Mouse (Mus musculus): ENCODE measurements around the gene Os9. TPM values are rescaled to one million over a fixed set of nuclear protein-coding genes. Genes with fewer than 3 reads are reported as not detected.

The Os9 gene
- polyA plus RNA-seq, 1 experiment from 2014 or later: 126 TPM

GRCm38 (mm10) chr10:127108262-127108583 lies 12.7 kb downstream of the Os9 start:
- Histone ChIP-seq H3K27me3 (replicated peaks; ENCODE audit: control insufficient read depth, insufficient read depth, low read length) (no peaks in the 10 kb centered on the region), H3K36me3 (ENCODE audit: control insufficient read depth, insufficient read depth) (peaks cover 10% of the 10 kb centered on the region), H3K4me3 (replicated peaks; ENCODE audit: low read length) (no peak overlapping the region), H3K4me2 (ENCODE audit: low read length) (no peak overlapping the region), H3K9me3 (ENCODE audit: control insufficient read depth, low read length) (no peaks in the 10 kb centered on the region), H3K4me1 (replicated peaks; ENCODE audit: control insufficient read depth, insufficient read depth, low read length) (no peaks in the 10 kb centered on the region), H3K9ac (replicated peaks; ENCODE audit: low read depth, low read length) (no peak overlapping the region), H3K27ac (ENCODE audit: low read length) (no peak overlapping the region)
- ATAC-seq: no peak
- 76% methylated on average over 3 of the region's 3 CpGs for WGBS

DNA sequence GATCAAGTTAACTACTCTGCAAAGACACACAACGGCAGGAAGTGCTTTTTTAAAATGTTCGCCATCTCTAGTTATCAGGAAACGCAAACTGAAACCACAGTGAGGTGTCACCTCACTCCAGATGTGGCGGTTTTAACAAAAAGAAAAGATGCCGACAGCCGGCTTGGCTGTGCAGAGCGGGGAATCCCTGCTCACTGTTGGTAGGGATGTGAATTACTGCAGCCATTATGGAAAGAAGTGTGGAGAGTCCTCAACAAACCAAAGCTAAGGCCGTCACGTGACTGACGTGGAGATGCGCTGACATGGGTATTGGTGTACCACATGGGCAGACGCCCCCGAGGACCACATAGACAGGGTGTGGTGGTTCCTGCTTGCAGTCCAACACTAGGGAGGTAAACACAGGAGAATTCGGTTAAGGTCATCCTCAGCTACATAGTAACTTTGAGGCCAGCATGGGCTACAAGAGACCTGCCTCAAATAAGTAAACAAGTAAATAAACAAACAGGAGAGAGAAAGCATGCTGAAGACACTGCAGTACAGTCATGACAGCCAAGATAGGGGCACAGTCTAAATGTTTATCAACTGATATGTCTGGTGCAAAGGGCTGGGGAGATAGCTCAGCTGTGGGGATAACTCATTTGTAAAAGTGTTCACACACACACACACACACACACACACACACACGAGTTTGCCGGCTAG lies 13.2 kb downstream of the Os9 start:
- H3K36me3 ChIP-seq (ENCODE audit: control insufficient read depth, insufficient read depth): peaks cover 6% of the 10 kb centered on the region; the same call in 1 of the 2 replicates
- H3K27me3 ChIP-seq (replicated peaks; ENCODE audit: control insufficient read depth, insufficient read depth, low read length): no peaks in the 10 kb centered on the region
- H3K4me3 ChIP-seq (replicated peaks; ENCODE audit: low read length): no peak overlapping the region
- H3K4me2 ChIP-seq (ENCODE audit: low read length): no peak overlapping the region
- no peak for ATAC-seq
- 92% methylated on average over 16 of the region's 16 CpGs for WGBS
- no peak overlapping the region for H3K27ac ChIP-seq (ENCODE audit: low read length)
- no peaks in the 10 kb centered on the region for H3K9me3 ChIP-seq (ENCODE audit: control insufficient read depth, low read length)
- H3K9ac ChIP-seq (replicated peaks; ENCODE audit: low read depth, low read length): no peak overlapping the region
- no peaks in the 10 kb centered on the region for H3K4me1 ChIP-seq (replicated peaks; ENCODE audit: control insufficient read depth, insufficient read depth, low read length)

GRCm38 (mm10) chr10:127103631-127104030 lies 17.3 kb downstream of the Os9 start:
- Histone ChIP-seq H3K4me1 (replicated peaks; ENCODE audit: control insufficient read depth, insufficient read depth, low read length) (no peaks in the 10 kb centered on the region), H3K4me3 (replicated peaks; ENCODE audit: low read length) (no peak overlapping the region), H3K9ac (replicated peaks; ENCODE audit: low read depth, low read length) (no peak overlapping the region), H3K27ac (ENCODE audit: low read length) (no peak overlapping the region), H3K36me3 (ENCODE audit: control insufficient read depth, insufficient read depth) (peaks cover 12% of the 10 kb centered on the region; the same call in 1 of the 2 replicates), H3K9me3 (ENCODE audit: control insufficient read depth, low read length) (no peaks in the 10 kb centered on the region), H3K4me2 (ENCODE audit: low read length) (no peak overlapping the region), H3K27me3 (replicated peaks; ENCODE audit: control insufficient read depth, insufficient read depth, low read length) (no peaks in the 10 kb centered on the region)
- 89% methylated on average over 7 of the region's 7 CpGs for WGBS
- no peak for ATAC-seq

DNA sequence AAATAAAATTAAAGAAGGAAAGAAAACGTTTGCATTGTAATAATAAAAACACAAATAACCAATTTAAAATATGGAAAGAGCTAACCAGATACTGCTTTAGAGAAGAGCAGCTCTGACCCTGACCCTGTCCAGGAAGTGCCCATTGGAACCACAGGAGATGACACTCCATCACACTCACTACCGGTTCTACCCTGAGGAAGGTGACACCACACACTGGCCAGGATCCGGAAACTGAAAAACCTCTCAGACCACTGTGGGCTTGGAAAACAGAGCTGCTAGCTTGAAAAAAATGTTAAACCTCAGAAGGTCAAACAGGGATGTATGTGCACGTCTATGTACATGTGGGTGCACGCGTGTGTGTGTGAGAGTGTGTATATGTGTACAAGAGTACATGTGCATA lies 19.8 kb downstream of the Os9 start:
- Histone ChIP-seq H3K27ac (ENCODE audit: low read length) (no peak overlapping the region), H3K4me3 (replicated peaks; ENCODE audit: low read length) (no peak overlapping the region), H3K36me3 (ENCODE audit: control insufficient read depth, insufficient read depth) (peaks cover 9% of the 10 kb centered on the region; the same call in 1 of the 2 replicates), H3K4me2 (ENCODE audit: low read length) (no peak overlapping the region), H3K4me1 (replicated peaks; ENCODE audit: control insufficient read depth, insufficient read depth, low read length) (no peaks in the 10 kb centered on the region), H3K9me3 (ENCODE audit: control insufficient read depth, low read length) (no peaks in the 10 kb centered on the region), H3K27me3 (replicated peaks; ENCODE audit: control insufficient read depth, insufficient read depth, low read length) (no peaks in the 10 kb centered on the region), H3K9ac (replicated peaks; ENCODE audit: low read depth, low read length) (no peak overlapping the region)
- no peak for ATAC-seq
- 86% methylated on average over 6 of the region's 6 CpGs for WGBS

DNA sequence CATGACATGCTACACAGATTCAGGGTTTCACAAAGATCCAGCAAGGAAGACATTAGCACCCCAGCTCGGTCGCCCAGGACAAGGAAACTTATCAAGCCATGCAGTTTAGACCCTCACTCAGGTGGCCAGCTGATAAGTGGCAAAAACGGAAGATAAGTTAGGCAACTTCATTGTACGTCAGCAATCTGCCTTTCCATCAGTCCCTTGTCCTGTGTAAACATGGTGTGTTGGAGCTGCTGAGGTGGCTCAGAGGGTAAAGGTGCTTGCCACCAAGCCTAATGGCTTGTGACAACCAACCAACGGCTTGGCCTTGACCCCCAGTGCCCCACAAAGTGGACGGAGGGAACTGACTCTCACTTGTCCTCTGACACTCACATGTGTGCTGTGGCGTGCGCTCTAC lies 20.5 kb downstream of the Os9 start:
- H3K36me3 ChIP-seq (ENCODE audit: control insufficient read depth, insufficient read depth): peaks cover 14% of the 10 kb centered on the region
- no peaks in the 10 kb centered on the region for H3K4me1 ChIP-seq (replicated peaks; ENCODE audit: control insufficient read depth, insufficient read depth, low read length)
- no peaks in the 10 kb centered on the region for H3K9me3 ChIP-seq (ENCODE audit: control insufficient read depth, low read length)
- H3K9ac ChIP-seq (replicated peaks; ENCODE audit: low read depth, low read length): no peak overlapping the region
- no peak for ATAC-seq
- no peak overlapping the region for H3K27ac ChIP-seq (ENCODE audit: low read length)
- H3K4me3 ChIP-seq (replicated peaks; ENCODE audit: low read length): no peak overlapping the region
- H3K4me2 ChIP-seq (ENCODE audit: low read length): no peak overlapping the region
- WGBS: 89% methylated on average over 8 of the region's 8 CpGs
- H3K27me3 ChIP-seq (replicated peaks; ENCODE audit: control insufficient read depth, insufficient read depth, low read length): no peaks in the 10 kb centered on the region

GRCm38 (mm10) chr10:127099868-127100267 lies 21.1 kb downstream of the Os9 start:
- Histone ChIP-seq H3K4me1 (replicated peaks; ENCODE audit: control insufficient read depth, insufficient read depth, low read length) (no peaks in the 10 kb centered on the region), H3K9ac (replicated peaks; ENCODE audit: low read depth, low read length) (no peak overlapping the region), H3K36me3 (ENCODE audit: control insufficient read depth, insufficient read depth) (peaks cover 14% of the 10 kb centered on the region), H3K9me3 (ENCODE audit: control insufficient read depth, low read length) (no peaks in the 10 kb centered on the region), H3K27ac (ENCODE audit: low read length) (no peak overlapping the region), H3K27me3 (replicated peaks; ENCODE audit: control insufficient read depth, insufficient read depth, low read length) (no peaks in the 10 kb centered on the region), H3K4me3 (replicated peaks; ENCODE audit: low read length) (no peak overlapping the region), H3K4me2 (ENCODE audit: low read length) (no peak overlapping the region)
- 94% methylated on average over 15 of the region's 15 CpGs for WGBS
- no peak for ATAC-seq

DNA sequence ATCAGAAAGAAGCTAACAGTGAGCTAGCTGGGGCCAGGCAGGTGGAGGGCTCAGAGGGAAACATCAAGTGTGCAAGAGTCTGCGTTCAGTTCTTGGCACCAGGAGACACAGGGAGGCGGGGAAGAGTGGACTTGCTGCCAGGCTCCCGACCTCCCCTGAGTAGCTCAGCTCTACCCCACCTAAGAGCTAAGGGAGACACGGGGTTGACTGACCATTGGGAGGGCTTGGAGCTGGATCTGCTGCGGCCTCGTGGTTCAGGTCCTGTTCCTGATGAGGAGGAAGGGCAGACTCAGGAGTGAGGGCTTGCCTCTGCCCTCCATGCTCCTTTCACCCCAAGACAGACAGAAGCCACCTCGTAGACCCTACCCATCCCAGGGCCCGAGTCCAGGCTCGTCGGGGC lies 21.7 kb downstream of the Os9 start:
- H3K9ac ChIP-seq (replicated peaks; ENCODE audit: low read depth, low read length): no peak overlapping the region
- WGBS: 86% methylated on average over 9 of the region's 10 CpGs
- no peaks in the 10 kb centered on the region for H3K27me3 ChIP-seq (replicated peaks; ENCODE audit: control insufficient read depth, insufficient read depth, low read length)
- peaks cover 14% of the 10 kb centered on the region for H3K36me3 ChIP-seq (ENCODE audit: control insufficient read depth, insufficient read depth)
- no peak overlapping the region for H3K4me2 ChIP-seq (ENCODE audit: low read length)
- no peak for ATAC-seq
- H3K27ac ChIP-seq (ENCODE audit: low read length): no peak overlapping the region
- H3K4me3 ChIP-seq (replicated peaks; ENCODE audit: low read length): no peak overlapping the region
- H3K9me3 ChIP-seq (ENCODE audit: control insufficient read depth, low read length): no peaks in the 10 kb centered on the region
- H3K4me1 ChIP-seq (replicated peaks; ENCODE audit: control insufficient read depth, insufficient read depth, low read length): peaks cover 6% of the 10 kb centered on the region; the same call in 1 of the 2 replicates

GRCm38 (mm10) chr10:127098514-127098913 lies 22.4 kb downstream of the Os9 start:
- Histone ChIP-seq H3K4me1 (replicated peaks; ENCODE audit: control insufficient read depth, insufficient read depth, low read length) (peaks cover 6% of the 10 kb centered on the region; the same call in 1 of the 2 replicates), H3K9me3 (ENCODE audit: control insufficient read depth, low read length) (no peaks in the 10 kb centered on the region), H3K9ac (replicated peaks; ENCODE audit: low read depth, low read length) (no peak overlapping the region), H3K4me2 (ENCODE audit: low read length) (no peak overlapping the region), H3K27ac (ENCODE audit: low read length) (no peak overlapping the region), H3K4me3 (replicated peaks; ENCODE audit: low read length) (no peak overlapping the region), H3K27me3 (replicated peaks; ENCODE audit: control insufficient read depth, insufficient read depth, low read length) (no peaks in the 10 kb centered on the region), H3K36me3 (ENCODE audit: control insufficient read depth, insufficient read depth) (peaks cover 14% of the 10 kb centered on the region)
- no peak for ATAC-seq
- WGBS: 80% methylated on average over 20 of the region's 20 CpGs

DNA sequence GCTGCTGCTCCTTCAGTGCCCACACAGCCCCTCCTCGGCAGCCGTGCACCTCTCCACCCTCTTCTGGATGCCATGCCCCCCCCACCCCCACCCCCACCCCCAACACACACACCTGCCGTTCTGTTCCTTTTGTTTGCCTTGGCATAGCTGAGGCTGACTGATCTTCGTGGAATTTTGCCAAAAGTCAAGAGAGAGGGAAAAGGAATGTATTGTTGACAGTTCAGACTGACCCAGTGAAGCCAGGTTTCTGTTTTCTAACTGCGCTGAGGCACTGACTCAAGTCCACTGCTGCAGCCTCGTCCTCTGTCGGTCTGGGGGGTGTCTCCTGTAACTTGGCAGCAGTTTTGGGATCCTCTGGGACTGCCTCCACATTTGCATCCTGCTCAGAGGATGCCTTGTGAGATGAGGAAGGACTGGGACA lies 26.5 kb downstream of the Os9 start:
- H3K4me1 ChIP-seq (replicated peaks; ENCODE audit: control insufficient read depth, insufficient read depth, low read length): peaks cover 24% of the 10 kb centered on the region
- H3K9me3 ChIP-seq (ENCODE audit: control insufficient read depth, low read length): no peaks in the 10 kb centered on the region
- no peak for ATAC-seq
- no peak overlapping the region for H3K9ac ChIP-seq (replicated peaks; ENCODE audit: low read depth, low read length)
- no peak overlapping the region for H3K4me3 ChIP-seq (replicated peaks; ENCODE audit: low read length)
- H3K36me3 ChIP-seq (ENCODE audit: control insufficient read depth, insufficient read depth): peaks cover 12% of the 10 kb centered on the region
- WGBS: 24% methylated on average over 7 of the region's 7 CpGs
- no peak overlapping the region for H3K4me2 ChIP-seq (ENCODE audit: low read length)
- H3K27me3 ChIP-seq (replicated peaks; ENCODE audit: control insufficient read depth, insufficient read depth, low read length): peaks cover 27% of the 10 kb centered on the region
- H3K27ac ChIP-seq (ENCODE audit: low read length): no peak overlapping the region

DNA sequence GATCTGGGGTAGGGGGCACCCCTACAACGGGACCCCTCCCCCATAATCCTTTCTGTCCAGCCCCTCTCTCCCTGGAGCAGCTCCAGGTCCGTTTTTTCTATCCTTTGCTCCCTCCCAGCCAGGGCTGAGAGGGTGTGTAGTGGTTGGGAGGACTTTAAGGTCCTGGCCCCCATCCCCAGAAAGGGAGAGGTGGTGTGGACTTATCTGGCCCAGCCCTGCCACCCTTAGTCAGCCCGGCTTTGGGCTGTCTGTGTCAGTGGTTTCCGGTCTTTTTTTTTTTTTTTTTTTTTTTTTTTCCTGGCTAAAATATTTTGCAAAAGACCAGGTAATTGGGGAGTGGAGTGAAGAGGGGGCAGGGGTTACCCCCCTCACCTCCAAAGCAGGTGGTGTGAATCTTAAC lies 28.2 kb downstream of the Os9 start:
- no peak for ATAC-seq
- Histone ChIP-seq H3K4me2 (ENCODE audit: low read length) (no peak overlapping the region), H3K27me3 (replicated peaks; ENCODE audit: control insufficient read depth, insufficient read depth, low read length) (peaks cover 36% of the 10 kb centered on the region), H3K9me3 (ENCODE audit: control insufficient read depth, low read length) (no peaks in the 10 kb centered on the region), H3K36me3 (ENCODE audit: control insufficient read depth, insufficient read depth) (peaks cover 13% of the 10 kb centered on the region), H3K4me3 (replicated peaks; ENCODE audit: low read length) (no peak overlapping the region), H3K4me1 (replicated peaks; ENCODE audit: control insufficient read depth, insufficient read depth, low read length) (peaks cover 24% of the 10 kb centered on the region), H3K27ac (ENCODE audit: low read length) (no peak overlapping the region), H3K9ac (replicated peaks; ENCODE audit: low read depth, low read length) (no peak overlapping the region)
- 56% methylated on average over 4 of the region's 4 CpGs for WGBS

Data from forebrain, embryonic 16.5 days (tissue).